Mouse (Mus musculus): Measurements from ENCODE around the gene Zfp541. TPM values are rescaled to one million over a fixed set of nuclear protein-coding genes. Genes with fewer than 3 reads are reported as not detected.
A peak's percentile ranks its signal among the peaks of the same experiment; 100 is the strongest.

Gene Zfp541
- under 1 TPM in 1 of 2 experiments, not detected in 1; 0.11 TPM for polyA plus RNA-seq (2017; shearing (Covaris generic))

DNA sequence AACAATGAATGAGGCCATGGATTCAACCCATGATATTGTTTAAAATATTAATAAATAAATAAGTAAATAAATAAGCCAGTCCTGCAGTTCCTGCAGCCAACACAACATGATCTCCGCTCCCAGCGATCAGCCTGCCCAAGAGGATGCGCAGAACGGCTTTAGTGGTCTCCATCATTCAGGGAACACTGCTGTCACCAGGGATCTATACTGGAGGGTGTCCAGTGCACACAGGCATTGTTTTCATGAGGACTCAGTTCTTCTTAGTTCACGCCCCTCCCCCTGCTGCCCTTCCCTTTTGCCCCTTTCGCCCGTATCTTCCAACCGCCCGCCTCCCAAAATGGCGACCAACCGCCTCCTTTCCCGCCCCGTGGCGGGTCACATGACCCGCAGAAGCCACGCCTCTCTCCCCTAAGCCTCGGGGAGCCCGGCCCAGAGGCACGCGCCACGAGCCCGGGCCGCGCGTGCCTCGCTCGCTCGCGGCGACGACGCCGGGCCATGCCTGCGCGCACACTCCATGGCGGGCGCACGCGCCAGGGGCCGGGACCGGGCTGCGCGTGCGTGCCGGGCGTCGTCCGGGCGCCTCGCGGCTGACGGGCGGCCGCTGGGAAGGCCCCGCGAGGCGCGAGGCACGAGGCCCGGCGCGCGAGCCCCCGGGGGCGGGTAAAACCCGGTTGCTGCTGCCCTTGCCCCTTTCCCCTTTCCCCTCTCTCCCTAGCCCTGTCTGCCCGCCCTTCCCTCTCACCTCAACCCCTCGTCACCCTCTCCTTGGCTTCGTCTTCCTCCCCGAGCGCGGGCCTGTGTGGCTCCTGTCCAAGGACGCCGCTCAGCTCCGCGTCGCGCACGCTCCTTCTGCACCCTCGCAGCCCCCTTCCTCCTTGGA lies at the start of gene Zfp541:
Zfp541 (plus strand) TSS at position 596 of the 880 bp plus-strand sequence.
- no peak for ATAC-seq

DNA sequence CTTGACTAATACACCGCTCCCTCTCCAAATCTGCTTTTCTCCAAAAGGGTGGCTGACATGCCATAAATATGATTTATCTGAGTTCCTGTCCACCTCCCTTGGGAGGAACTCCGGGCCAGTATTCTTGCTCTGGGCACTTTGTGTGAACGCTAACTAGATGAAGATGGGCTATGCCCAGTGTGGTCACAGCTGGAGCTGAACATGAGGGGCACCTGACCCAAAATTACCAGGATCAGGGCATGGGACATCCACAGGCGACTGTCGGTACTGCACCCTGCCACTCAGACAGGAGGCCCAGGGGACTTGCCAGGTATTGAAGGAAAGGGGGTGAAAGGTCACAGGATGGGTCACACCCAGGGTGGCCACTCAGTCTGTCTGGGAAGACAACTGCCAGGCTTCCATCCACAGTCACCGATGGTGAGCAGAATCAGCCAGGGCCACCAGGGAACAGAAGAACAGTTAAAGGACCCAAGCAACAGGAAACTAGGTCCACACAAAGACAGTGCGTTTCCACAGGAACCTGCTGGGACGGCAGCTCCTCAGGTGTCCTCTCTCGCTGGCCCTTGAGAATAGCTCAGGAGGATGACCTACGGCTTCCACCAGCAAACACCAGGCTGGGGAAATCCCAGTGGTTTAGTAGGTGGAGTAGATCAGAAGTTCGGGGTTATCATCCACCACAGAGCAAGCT lies 48.9 kb upstream of the Zfp541 start:
- ATAC-seq = peak; percentile 65

DNA sequence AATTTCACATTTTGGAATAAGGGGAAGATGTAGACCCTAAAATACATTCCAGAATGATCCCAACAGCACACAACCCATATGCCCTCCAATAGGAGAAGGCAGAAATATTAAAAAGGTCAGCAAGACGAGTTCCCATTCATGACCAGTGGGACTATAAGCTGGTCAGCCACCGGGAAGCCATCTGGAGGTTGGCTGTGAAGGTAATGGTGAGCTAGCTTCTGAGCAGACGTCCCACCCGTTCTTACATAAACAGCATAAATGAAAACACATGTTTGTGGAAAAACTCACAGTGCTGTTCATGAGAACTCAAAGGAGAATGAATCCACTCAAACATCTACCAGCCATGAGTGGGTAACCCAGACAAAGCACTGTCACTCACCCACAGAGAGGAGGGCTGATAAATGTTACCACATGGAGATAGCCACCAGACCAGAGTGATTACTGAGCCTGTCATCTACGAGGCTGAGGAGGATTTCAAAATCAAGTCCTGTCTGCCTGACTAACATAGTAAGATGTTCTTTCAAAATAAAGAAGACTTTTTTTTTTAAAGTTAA lies 47.8 kb upstream of the Zfp541 start:
- no peak for ATAC-seq

DNA sequence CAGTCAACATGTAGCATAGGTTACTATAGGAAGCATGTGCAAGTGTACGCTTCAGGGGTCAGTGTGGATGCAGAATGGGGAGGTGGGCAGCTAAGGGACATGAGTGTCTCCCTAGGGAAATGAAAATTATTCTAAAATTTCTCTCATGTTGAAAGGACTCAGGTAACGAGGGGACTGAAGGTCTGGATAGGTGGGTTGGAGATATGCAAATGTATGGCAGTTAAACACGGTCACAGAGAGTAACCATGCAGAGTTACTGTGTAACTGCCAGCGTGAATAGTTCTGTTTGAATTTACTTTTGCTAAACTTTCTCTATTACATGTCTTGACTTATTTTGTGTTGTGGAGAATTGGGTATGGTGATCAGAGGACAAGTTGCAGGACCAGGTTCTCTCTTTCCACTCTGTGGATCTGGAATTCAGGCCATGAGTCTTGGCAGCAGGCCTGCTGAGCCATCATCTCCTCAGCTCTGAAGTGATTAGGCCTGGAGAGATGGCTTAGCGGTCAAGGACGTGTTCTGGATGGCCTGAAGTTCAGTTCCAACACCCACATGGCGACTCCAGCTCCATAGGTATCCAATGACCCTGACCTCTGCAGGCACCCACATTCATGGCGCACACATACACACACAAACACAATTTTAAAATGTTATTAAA lies 47.0 kb upstream of the Zfp541 start:
- ATAC-seq = no peak

DNA sequence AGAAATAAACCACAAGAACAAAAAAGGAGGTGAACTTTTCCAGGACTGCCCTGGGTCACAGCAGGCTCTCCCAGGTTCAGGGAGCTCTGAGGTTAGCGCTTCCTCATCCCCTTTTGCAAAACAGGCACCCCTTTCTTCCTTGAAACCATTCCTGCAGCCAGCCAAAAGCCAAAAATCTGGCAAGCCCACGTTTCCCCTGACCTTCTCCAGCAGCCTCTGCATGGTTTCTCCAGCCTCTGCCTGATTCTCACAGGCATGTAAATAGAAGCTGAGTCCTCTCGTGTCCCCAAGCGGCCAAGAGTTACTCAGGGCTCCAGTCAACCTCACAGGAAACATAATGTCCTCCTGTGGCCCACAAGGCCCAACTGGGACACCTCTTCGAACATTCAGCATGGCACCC lies 46.2 kb upstream of the Zfp541 start:
- ATAC-seq = no peak

DNA sequence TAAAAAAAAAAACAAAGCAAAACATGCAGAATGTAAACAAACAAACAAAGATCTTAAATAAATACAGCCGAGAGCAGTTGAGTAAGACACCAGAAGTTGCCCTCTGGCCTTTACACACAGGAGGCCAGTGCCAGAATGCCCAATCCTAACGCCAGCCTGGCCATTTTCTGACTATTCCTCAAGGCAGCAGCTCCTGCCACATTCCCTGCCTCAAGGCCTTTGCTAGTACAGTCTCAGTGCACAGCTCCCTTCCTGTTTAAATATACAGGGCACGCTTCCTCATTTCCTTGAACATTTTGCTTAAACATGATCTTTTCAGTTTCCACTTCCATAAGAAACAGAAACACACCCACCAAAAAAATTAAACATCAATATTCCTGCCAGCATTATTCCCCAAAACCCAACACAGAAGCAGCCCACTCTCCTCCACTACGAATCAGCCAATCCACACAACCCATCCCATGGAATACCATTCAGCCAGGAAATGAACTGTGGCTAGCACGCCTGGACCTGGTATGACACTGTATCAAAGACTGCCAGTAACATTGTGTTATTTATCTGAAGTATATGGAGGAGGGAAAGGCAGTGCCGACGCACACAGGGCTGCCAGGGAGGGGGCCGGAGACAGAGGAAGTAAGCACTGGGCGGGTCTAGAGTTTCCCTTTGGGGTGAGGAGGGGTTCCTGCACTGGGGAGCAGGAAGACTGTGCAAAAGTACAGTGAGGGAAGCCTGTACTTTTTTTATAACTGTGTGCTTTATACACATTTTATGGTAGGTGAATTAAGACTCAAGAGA lies 43.4 kb upstream of the Zfp541 start:
- peak; percentile 92 for ATAC-seq

DNA sequence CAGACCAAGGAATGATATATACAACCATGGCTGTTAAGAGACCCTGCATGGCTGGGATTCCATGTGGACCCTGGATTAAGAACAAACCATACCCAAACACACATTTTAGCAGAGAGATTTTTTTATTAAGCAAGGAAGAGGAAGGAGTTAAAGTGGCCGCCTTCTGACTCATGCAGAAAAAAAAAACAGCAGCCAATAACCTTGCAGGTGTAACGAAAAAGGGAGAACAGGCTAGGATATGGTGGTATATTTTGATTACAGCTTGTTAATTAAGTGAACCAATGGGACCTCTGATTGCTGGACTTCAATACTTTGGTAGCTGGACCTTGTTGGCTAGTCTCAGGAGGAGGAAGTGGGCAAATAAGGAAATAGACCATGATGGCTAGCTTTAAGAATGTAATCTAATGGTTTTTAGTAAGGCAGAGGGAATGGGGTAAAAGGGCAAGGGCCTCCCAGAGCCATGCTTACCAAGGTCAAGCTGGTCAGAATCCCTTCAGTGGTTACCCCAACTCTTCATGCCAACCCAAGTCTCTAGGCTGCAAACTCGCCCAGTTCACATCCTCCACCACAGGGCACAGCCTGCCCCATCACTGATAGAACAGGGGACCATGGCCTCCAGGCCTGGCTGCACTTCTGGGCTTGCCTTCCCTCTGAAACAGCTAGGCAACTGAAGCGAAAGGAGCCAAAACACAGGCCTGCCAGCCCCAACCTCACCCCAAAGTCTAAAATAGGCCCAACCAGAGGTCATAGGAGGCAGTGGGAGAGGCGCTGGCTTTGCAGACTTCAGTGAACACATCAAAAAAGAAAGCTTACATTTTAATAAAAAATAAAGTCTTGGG lies 42.1 kb upstream of the Zfp541 start:
- no peak for ATAC-seq

DNA sequence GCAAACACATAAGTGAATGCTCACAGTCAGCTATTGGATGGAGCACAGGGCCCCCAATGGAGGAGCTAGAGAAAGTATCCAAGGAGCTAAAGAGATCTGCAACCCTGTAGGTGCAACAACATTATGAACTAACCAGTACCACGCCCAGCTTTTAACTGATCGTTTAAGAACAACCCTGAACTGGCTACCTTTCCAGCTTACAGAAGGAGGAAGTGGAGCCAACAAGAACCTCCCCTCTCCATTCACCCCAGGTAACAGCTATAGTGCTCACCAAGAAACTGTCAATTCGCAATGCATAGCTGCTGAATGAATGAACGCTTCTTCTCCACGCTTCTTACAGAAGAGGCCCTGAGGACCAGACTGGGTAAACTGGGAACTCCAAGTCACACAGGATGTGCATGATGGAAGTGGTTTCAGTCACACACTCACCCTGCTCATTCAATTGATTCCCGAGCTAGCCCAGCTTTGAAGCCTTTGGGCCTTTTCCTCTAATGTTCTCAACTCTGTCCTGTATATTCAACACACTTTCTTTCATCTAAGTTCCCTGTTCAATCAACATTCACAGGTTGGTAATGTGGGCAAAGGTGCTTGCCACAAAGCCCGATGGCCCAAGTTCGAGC lies 36.9 kb upstream of the Zfp541 start:
- ATAC-seq = no peak

DNA sequence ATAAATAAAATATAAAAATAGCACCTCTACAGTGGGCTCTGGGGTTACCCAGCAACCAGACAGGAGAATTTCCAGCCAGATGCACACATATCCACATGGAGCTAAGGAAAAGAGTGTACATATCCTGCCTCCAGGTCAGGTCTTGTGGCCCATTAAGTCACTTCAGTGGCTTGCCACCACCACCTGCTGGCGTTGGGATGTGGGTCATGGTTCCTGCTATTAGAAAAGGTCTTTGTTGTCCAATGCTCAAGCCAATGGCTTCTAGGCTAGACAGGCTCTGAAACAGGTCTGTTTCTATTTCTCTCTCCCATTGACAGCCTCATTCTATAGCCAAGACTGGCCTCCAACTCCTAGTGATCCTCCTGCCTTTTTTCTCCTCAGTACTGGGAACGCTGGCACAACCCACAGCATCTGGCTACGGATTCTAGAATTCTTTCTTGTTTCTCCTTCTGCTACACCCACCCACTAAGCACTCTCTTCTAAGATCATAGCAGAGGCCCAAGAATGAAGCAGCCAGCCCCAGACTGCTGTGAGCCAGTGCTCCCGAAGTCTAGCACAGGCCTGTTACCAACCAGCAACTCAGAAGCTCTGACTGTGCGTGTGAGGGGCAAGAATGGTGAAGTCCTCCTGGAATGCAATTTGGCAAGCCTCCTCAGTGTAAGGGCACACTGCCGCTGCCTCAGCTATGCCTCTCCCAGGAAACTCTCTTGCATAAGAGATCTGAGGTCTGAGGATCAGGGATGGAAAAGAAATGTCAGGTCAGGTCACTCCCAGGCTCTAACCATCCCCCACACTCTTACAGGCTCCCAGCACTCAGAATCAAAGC lies 33.3 kb upstream of the Zfp541 start:
- no peak for ATAC-seq

DNA sequence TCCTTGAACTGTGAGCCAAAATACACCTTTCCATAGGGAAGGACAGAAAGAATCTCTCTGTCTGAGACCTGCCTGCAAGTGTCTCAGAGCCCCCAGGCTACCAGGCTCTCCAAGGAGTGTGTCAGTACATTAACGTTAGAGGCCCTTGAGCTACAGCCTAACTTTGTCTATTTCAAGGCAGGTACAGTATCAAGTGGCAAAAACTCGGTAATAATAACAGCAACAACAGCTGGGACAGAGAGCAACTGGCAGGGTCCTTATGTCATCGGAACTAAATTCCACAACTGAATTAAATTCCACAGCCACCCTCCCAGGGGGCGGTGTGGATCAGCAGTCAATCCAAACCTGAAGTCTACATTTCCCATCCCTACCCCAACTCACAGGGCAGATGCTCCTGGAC lies 30.5 kb upstream of the Zfp541 start:
- no peak for ATAC-seq

DNA sequence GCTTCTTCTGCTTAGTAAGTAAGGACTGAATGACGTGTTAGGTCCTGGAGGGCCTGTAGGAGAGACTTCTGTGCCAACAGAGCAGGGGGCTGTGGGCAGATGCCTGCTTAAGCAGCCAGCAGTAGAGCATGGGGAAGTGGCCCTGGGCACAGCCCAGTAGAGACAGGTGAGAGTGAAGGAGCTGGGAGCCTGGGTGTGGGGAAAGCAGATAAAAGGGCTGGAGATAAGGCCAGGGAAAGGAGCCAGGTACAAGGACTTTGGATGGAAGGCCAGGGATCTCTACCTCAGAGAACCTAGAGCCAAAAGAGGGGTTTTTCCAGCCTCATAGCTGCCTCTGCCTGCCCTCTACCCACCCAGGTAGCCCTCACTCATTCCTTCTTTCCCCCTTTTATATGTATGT lies 28.6 kb upstream of the Zfp541 start:
- ATAC-seq = no peak

DNA sequence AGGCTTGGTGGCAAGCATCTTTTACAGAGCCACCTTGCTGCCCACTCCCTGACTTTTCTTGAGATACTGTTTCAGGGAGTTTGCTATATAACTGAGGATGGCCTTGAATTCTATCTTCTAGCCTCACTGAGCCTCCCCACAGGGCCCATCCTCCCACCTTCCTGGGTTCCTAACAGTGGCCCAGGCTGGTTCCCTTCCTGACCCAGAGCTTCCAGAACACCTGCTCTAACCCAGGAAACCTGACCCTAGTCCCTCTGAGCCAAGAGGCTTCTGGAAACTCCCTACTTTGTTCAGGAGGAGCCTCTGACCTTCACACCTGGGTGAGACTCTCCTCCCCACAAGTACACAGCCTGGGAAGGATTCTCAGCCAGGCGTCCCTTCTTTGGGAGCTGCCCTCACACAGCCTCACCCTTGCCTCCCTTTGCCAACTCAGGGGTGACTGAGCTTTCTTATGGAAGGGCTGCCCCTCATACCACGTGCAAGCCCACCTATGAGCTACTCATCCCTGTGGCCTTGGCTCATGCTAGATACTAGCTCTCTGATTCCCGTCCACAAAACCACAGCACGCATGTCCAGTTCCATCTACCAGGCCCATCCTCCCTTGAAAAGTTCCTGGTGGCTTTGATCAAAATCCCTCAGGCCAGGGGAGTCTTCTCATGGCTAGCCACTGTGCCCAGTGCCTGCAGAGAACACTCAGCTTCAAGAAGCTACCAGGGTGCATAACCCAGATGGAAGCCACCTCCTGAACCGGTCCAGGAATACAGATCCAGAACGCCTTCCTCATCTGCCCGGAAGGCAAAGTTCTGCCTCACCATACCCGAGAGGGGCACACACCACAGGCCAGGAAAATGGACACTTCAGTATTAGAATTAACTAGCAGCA lies 27.8 kb upstream of the Zfp541 start:
- no peak for ATAC-seq

DNA sequence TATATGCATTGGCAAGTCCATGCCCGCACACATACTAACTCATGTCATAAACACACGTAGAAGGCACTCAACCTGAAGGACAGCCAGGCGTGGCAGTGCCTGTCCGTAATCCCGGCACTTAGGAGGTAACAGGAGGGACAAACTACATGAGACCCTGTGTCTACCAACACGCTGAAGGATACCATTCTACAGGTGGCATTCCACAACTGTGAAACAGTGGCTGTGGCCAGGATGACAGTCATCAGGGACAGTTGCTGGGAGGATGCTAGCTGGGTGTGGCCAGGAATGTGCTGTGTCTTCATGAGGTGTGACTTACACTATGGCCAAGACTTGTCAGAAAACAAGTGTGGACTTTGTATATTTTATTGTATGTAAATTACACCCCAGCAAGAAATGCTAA lies 24.6 kb upstream of the Zfp541 start:
- ATAC-seq = no peak

DNA sequence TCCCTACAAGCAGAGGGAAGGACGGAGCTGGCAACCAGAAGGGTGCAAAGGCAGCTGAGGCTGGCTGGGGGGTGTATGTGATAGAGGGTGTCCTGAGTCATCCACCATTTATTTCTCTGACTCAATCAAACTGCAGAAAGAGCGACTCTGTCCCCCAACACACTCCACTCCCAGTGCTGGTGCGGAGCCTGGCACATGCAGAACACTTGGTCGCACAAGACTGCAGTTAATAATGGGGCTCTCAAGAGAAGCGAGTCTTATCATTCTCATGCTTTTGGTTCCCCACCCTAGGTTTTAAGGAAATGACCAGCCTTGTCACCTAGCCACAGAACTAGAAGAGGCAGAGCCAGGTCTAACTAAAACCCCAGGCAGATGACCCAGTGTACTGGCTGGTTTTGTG lies 22.3 kb upstream of the Zfp541 start:
- ATAC-seq = no peak

DNA sequence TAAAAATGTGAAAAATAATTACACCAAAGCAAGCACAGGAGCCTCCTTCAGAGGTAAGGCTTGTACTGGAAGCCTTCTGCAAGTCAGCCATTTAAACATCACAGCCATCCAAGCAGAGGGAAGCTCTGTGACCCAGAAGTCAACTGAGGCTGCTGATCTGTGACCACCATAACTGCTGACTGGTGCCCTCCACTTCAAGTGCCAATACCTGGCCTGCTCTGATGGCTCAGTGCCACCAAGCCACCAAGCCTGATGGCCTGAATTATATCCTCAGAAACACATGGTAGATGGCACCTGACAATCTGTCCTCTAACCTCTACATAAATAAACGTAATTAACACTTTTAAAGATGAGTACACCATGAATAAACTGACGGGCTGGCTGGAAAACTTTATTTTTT lies 20.4 kb upstream of the Zfp541 start:
- ATAC-seq = no peak

DNA sequence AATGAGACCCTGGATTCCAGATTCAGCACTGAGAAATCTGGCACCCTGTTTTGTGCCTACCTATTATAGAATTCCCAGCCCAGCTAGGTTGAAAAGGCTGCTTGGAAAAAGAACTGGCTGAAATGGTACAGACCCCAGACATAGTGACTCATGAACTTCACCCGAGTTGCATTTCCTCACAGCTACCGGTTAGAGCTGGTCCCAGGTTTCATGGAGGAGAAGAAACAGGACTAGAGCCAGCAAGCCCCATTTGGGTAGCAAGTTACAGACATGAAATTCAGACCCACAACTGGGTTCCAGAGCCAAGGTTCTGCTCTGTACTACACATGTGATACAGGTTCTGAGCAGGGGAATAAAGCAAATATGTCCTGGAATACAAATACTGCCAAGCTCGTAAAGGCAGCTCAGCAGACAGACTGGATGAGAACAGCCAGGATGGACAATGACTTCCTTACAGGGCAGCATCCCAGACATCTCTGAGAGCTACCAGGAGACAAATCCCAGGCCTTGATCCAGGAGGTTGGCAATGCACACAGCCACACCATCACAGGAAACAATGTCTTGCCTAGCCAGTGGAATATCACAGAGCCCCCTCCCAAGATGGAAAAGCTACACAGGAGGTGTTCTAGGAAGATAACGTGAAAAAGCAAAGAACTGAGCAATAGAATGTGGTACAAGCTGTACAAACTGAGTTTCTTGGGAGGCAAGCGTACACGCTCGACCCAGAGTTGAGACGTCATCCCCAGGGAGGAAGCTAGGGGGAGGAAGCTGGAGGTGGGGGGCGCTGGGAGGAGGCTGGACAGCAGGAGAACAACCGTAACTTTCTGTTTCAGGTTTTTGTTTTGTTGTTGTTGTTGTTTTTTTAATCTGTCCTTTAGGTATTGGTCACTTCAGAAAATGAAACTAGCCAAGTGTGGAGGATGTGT lies 18.5 kb upstream of the Zfp541 start:
- no peak for ATAC-seq

DNA sequence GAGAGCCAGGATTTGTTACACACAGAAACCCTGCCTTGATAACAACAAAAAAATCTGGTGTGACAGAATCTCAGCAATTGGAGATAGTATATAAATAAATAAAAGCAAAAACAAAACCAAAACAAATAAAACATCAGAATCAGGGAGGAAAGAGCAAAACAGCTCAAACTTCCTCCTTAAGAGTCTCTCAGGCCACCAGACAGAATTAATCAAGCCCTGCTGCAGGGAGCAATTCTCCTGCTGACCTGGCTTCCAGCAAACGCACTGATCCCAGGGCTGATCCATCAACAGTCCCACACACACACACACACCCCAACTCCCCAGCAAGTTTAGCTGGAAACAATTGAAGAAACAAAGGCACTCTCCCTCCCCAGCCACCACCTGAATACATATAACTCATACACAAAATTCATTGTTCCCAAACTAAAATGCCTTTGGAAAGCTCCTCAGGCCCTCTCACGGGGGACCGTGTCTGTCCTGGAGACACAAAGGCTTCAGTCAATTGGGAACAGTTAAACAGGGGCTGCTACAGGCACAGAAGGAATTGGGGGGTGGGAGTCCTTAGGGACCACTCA lies 17.7 kb upstream of the Zfp541 start:
- no peak for ATAC-seq
